Mouse (Mus musculus) embryo, embryonic 10.5 days (tissue): ENCODE measurements around the gene Ckap5.
A peak's percentile ranks its signal among the peaks of the same experiment; 100 is the strongest.
"Not testable (repeated sequence)": the region's sequence is repeated elsewhere in the genome, so short reads cannot be mapped to it uniquely, and the experiment has no call there.

Experiments used
- DNase-seq: peaks from one replicate; pipeline ENCODE4 v3.0.0-alpha.2; 2015; ENCODE audit warnings: low spot score

The Ckap5 gene

GRCm38 (mm10) chr2:91526294-91527146 is at the start of gene Ckap5:
TSS of gene Ckap5 (plus strand) at chr2:91526762.
- peak; percentile 97 for DNase-seq

DNA sequence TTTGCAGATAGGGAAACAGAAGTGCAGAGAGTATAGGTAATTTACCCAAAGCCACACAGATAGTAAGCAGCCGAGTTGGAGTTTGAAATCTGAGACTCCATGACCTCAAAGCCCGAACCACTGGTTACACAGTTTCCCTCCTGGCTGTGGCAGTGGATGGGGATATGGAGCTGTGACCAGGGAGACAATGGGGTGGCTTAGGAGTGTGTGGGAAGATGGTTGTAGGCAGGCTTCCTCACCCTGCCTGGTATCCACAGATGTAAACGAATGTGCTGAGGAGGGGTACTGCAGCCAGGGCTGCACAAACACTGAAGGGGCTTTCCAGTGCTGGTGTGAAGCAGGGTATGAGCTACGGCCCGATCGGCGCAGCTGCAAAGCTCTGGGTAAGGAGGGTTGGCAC is 49.7 kb upstream of the Ckap5 start:
- DNase-seq, result no peak

GRCm38 (mm10) chr2:91480399-91480801 is 46.2 kb upstream of the Ckap5 start:
- DNase-seq, result no peak

DNA sequence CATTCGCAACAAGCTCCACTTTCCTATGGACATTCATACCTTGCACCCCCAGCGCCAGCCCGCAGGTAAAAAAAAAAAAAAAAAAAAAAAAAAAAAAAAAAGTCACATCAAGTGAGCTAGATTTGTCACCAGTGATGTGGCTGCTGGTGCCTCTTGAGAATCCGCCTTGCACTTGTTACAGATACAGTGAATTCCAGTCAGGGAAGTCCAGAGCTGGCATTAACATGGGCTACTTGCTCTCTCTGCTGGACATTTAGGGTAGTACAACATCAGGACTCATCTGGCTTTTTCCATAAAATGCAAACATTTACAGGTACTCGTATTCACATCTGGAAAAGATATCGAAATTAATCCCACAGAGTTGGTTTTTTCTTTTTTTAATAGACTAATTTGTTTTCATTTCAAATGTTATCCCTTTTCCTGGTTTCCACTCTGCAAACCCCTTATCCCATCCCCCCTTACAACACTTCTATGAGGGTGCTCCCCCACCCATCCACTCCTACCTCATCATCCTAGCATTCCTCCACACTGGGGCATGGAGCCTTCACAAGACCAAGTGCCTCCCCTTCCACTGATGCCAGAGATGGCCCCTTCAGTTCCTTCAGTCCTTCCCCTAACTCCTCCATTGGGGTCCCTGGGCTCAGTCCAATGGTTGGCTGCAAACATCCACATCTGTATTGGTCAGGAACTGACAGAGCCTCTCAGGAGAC is 45.6 kb upstream of the Ckap5 start:
- peak; percentile 88 for DNase-seq

DNA sequence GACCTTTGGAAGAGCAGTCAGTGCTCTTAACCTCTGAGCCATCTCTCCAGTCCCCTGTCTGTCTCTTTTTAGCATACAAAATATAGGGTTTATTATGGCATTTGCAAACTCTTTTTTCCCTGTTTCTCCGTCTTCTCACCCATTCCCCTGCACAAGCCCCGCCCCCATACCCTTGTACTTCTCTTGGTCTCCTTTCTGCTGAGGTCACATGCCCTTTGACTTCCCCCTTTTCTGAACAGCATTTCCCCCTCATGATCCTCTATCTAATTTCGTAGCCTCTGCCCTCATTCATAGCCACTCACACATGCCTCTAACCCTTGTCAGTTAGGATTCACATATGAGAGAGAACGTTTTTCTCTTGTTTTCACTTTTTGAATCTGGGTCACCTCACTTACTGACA is 41.9 kb upstream of the Ckap5 start:
- no peak for DNase-seq

- DNase-seq, result no peak
These were observed 41.3 kb upstream of the Ckap5 start for GRCm38 (mm10) chr2:91485256-91485655.

DNA sequence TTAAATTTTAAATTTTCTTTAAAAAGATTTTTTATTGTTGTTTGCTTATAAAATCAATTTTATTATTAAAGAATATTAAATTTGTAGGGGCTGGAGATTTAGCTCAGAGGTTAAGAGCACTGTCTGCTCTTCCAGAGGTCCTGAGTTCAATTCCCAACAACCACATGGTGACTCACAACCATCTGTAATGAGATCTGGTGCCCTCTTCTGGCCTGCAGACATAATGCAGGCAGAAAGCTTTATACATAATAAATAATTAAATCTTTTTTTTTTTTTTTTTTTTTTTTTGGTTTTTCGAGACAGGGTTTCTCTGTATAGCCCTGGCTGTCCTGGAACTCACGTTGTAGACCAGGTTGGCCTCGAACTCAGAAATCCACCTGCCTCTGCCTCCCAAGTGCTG is 39.3 kb upstream of the Ckap5 start:
- not testable (repeated sequence) for DNase-seq

- DNase-seq, result no peak
These were observed 34.4 kb upstream of the Ckap5 start for GRCm38 (mm10) chr2:91492071-91492635.

DNA sequence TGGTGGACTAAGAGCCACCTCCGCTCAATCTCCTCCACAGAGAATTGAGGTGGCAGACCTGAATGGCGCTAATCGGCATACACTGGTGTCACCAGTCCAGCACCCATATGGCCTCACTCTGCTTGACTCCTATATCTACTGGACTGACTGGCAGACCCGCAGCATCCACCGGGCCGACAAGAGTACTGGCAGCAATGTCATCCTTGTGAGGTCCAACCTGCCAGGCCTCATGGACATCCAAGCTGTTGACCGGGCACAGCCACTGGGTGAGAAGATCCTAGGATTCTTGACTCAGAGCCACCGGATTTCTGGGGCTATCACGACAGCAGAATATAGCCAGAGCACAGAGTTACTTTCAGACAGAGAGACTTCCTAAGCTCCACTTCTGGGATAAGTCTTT is 32.6 kb upstream of the Ckap5 start:
- no peak for DNase-seq

DNA sequence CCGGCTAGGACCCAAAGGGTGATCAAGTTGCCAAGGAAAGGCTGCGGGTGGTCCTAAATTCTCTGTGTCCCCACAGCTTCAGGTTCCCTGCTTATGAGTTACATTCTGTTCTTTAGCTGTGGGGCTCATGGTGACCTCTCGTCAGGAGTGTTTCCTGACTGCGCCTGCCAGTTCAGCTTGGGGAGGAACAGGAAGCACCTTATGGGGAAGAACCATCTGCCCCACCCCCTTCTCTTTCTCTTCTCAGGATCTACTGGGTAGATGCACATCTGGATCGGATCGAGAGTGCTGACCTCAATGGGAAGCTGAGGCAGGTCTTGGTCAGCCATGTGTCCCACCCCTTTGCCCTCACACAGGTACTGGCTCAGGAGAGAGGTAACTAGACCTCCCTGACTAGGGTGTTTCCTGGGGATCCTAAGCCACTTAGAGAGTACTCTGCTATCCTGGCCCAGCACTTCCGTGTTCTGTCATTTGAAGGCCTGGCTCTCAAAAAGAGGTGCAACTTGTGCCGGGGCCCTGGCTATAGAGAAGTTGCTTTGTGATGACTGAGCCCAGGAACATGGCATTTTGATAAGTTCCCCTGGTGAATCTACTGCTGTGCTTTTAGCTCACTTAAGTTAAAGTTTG is 28.4 kb upstream of the Ckap5 start:
- no peak for DNase-seq

- DNase-seq, result no peak
These were observed 18.5 kb upstream of the Ckap5 start for GRCm38 (mm10) chr2:91508076-91508475.

DNA sequence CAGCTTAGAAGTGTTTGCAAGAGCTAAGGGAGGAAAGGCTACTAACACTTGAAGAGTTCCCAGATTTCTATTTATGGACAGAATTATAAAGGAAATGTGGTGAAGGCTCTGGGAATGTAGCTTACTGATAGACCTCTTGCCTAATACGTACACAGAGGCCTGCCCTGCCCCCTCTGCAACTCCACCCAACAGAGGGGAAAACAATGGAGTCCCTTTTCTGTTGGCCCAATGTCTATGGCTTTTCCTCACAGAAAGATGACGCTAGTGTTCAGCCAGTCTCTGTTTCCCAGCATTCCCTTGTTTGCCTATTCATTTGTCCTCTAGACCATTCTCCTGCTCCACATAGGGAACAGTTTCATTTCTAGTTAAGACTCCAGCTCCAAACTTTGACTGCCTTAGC is 9.4 kb upstream of the Ckap5 start:
- DNase-seq, result peak; percentile 50

DNA sequence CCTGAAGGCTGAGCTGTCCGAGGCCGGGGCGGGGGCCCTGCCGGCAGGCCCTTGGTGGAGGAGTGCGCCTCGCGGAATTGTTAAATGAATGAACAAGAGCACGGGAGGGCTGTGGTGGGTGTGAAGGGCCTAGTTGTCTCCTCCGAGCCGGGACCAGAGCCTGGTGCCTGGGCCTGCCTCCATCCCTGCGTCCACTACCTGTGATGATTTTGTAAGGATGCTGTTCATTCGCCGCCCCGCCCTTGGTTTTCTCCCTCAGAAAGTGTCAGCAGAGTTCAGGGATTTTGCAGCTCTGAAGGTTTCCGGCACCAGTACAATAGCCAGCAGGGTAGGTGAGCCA is 555 bp downstream of the Ckap5 start:
- peak; percentile 68 for DNase-seq

- DNase-seq, result peak; percentile 88
These were observed 11.1 kb downstream of the Ckap5 start for GRCm38 (mm10) chr2:91537588-91538205.

- DNase-seq, result no peak
These were observed 41.6 kb downstream of the Ckap5 start for GRCm38 (mm10) chr2:91568125-91568524.

DNA sequence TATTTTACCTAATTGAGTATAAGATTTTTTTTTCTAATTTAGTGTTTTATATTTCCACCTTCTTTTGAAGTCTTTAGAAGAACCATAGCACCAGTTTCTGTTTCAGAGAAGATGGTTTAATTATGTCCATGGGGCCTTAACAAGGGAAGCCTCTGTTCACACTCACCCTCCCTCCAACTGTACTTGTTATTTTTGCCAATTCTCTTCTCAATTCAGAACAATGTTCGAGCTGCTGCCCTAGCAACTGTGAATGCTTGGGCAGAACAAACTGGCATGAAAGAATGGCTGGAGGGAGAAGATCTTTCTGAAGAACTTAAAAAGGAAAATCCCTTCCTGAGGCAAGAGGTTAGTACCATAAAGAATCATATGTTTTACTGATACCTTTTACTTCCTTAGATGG is 54.3 kb downstream of the Ckap5 start:
- no peak for DNase-seq

DNA sequence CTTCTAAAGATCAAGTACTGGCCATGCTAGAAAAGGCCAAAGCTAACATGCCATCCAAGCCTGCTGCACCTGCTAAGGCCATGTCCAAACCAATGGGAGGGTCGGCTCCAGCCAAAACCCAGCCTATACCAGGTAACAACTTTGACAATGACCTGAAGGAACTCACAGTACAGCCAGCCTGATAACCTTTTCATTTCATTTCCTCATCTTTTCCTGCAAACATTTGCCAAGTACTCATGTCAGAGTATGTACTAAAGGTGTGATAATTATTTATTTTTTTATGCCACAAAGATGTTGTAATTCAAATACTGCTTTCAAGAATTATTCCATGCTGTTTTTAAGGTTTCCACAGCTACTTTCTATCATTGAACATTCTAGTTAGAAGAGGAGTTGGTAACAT is 59.7 kb downstream of the Ckap5 start:
- no peak for DNase-seq

- no peak for DNase-seq
These were observed 73.9 kb downstream of the Ckap5 start for GRCm38 (mm10) chr2:91600475-91600874.

- DNase-seq, result no peak
These were observed 75.8 kb downstream of the Ckap5 start for GRCm38 (mm10) chr2:91602389-91602788.

DNA sequence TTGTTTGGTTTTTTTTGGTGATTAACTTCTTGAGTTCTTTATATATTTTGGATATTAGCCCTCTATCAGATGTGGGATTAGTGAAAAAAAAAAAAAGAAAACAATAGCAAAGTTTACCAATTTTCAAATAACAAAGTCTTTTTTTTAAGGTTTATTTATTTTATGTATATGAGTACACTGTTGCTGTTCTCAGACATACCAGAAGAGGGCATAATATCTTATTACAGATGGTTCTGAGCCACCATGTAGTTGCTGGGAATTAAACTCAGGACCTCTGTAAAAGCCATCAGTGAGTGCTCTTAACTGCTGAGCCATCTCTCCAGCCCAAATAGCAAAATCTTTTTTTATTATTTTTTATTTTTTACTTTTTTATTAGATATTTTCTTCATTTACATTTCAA is 82.8 kb downstream of the Ckap5 start:
- DNase-seq, result not testable (repeated sequence)

- DNase-seq, result no peak
These were observed 95.8 kb downstream of the Ckap5 start for GRCm38 (mm10) chr2:91622356-91622755.

- not testable (repeated sequence) for DNase-seq
These were observed 96.8 kb downstream of the Ckap5 start for GRCm38 (mm10) chr2:91623366-91623765.
